Mouse (Mus musculus) olfactory bulb, adult 2 months (tissue): ENCODE results near the gene Ppp1r14b.

Source experiments
- CTCF ChIP-seq: fragments of 200-500 bp; IDR thresholded peaks from 2 replicates; pipeline ENCODE4 v1.5.1; 2012; ENCODE audit warnings: low read depth, mild to moderate bottlenecking, low read length, moderate library complexity; ENCODE audit not compliant: insufficient read depth
- POLR2A ChIP-seq: fragments of 200-500 bp; IDR thresholded peaks from 2 replicates; pipeline ENCODE4 v1.6.1; 2012; ENCODE audit warnings: mild to moderate bottlenecking, low read depth, low read length, moderate library complexity; ENCODE audit not compliant: insufficient read depth

- TF ChIP-seq CTCF (no peak), POLR2A (no peak)
These were observed 39.2 kb downstream of the Ppp1r14b start for GRCm38 (mm10) chr19:7013984-7014383.
